ENCODE assay signal across 12 mouse cellular contexts in genomic region chr15:3312937-3313336, GRCm38 (mm10). TPM values are rescaled to one million over a fixed set of nuclear protein-coding genes. Genes with fewer than 3 reads are reported as not detected.
DNase-seq lines count a peak whose midpoint lies in the region; ATAC-seq and TF ChIP-seq lines count a peak whose summit lies in the region.
"Had no signal": no experiment of that assay in that cellular context is flagged by ENCODE, and none has a peak within 500 bp of the region (broad histone marks: within the 10 kb centered on the region; RNA-seq: fewer than 3 reads in every experiment).

No protein-coding gene starts in this region.

- H3K27ac ChIP-seq in heart, embryonic 10.5 days, result no peak overlapping the region
- H3K27ac ChIP-seq in midbrain, embryonic 14.5 days (replicated peaks; ENCODE audit: low read depth, low read length), result no peak overlapping the region
- no peak overlapping the region for H3K27ac ChIP-seq in midbrain, embryonic 15.5 days
- 0 out of 2 replicates have a peak overlapping the region, but pooled peaks have one; percentile 15 for H3K27ac ChIP-seq in heart, postnatal 0 days (ENCODE audit: low read depth)
- no peak overlapping the region for H3K27ac ChIP-seq in hindbrain, embryonic 10.5 days
- H3K27ac ChIP-seq: limb, embryonic 13.5 days; neural tube, embryonic 12.5 days had no signal

- TF ChIP-seq CTCF in heart, postnatal 0 days (IDR thresholded peaks at IDR 0.05; ENCODE audit: low read depth), result no peak

- no peak for ATAC-seq in midbrain, embryonic 14.5 days (ENCODE audit: low FRiP score, low TSS enrichment)
- no peak for ATAC-seq in midbrain, embryonic 15.5 days (replicated peaks)
- ATAC-seq in heart, postnatal 0 days (ENCODE audit: insufficient read depth, low read depth), result no peak
- ATAC-seq: activated CD4-positive, CD25-positive, alpha-beta regulatory T cell, adult 4 months had no signal

- H3K36me3 ChIP-seq in heart, embryonic 10.5 days, result no peaks in the 10 kb centered on the region
- no peaks in the 10 kb centered on the region for H3K36me3 ChIP-seq in midbrain, embryonic 14.5 days (ENCODE audit: control insufficient read depth, insufficient read depth, low read length)
- no peaks in the 10 kb centered on the region for H3K36me3 ChIP-seq in midbrain, embryonic 15.5 days (replicated peaks)
- no peaks in the 10 kb centered on the region for H3K36me3 ChIP-seq in heart, postnatal 0 days (replicated peaks; ENCODE audit: control insufficient read depth, insufficient read depth, low read length)
- no peaks in the 10 kb centered on the region for H3K36me3 ChIP-seq in hindbrain, embryonic 10.5 days
- H3K36me3 ChIP-seq: limb, embryonic 13.5 days; neural tube, embryonic 12.5 days had no signal

- H3K4me3 ChIP-seq in heart, embryonic 10.5 days, result no peak overlapping the region
- no peak overlapping the region for H3K4me3 ChIP-seq in midbrain, embryonic 14.5 days (replicated peaks; ENCODE audit: low read depth, low read length)
- H3K4me3 ChIP-seq in midbrain, embryonic 15.5 days, result no peak overlapping the region
- no peak overlapping the region for H3K4me3 ChIP-seq in heart, postnatal 0 days (ENCODE audit: low read depth, low read length)
- no peak overlapping the region for H3K4me3 ChIP-seq in hindbrain, embryonic 10.5 days
- H3K4me3 ChIP-seq: limb, embryonic 13.5 days; neural tube, embryonic 12.5 days had no signal

- no peaks in the 10 kb centered on the region for H3K4me1 ChIP-seq in heart, embryonic 10.5 days
- H3K4me1 ChIP-seq in midbrain, embryonic 14.5 days (ENCODE audit: control insufficient read depth, insufficient read depth, low read length), result no peaks in the 10 kb centered on the region
- H3K4me1 ChIP-seq in midbrain, embryonic 15.5 days, result no peaks in the 10 kb centered on the region
- H3K4me1 ChIP-seq in heart, postnatal 0 days (ENCODE audit: control insufficient read depth, insufficient read depth), result no peaks in the 10 kb centered on the region
- H3K4me1 ChIP-seq in hindbrain, embryonic 10.5 days (replicated peaks), result no peaks in the 10 kb centered on the region
- H3K4me1 ChIP-seq: limb, embryonic 13.5 days; neural tube, embryonic 12.5 days had no signal

- no peaks in the 10 kb centered on the region for H3K9me3 ChIP-seq in heart, embryonic 10.5 days
- H3K9me3 ChIP-seq in midbrain, embryonic 14.5 days (ENCODE audit: control insufficient read depth, low read length), result no peaks in the 10 kb centered on the region
- no peaks in the 10 kb centered on the region for H3K9me3 ChIP-seq in midbrain, embryonic 15.5 days
- no peaks in the 10 kb centered on the region for H3K9me3 ChIP-seq in heart, postnatal 0 days (replicated peaks; ENCODE audit: control insufficient read depth, low read length)
- no peaks in the 10 kb centered on the region for H3K9me3 ChIP-seq in hindbrain, embryonic 10.5 days
- H3K9me3 ChIP-seq: limb, embryonic 13.5 days; neural tube, embryonic 12.5 days had no signal

- no peaks in the 10 kb centered on the region for H3K27me3 ChIP-seq in heart, embryonic 10.5 days (ENCODE audit: insufficient read depth, poor library complexity, severe bottlenecking)
- no peaks in the 10 kb centered on the region for H3K27me3 ChIP-seq in midbrain, embryonic 14.5 days (ENCODE audit: control insufficient read depth, insufficient read depth, low read length)
- H3K27me3 ChIP-seq in midbrain, embryonic 15.5 days (replicated peaks), result no peaks in the 10 kb centered on the region
- no peaks in the 10 kb centered on the region for H3K27me3 ChIP-seq in heart, postnatal 0 days (ENCODE audit: control insufficient read depth, insufficient read depth, low read length)
- H3K27me3 ChIP-seq in hindbrain, embryonic 10.5 days (ENCODE audit: insufficient read depth, poor library complexity, severe bottlenecking), result no peaks in the 10 kb centered on the region
- H3K27me3 ChIP-seq: limb, embryonic 13.5 days; neural tube, embryonic 12.5 days had no signal

- H3K4me2 ChIP-seq in midbrain, embryonic 14.5 days (ENCODE audit: low read length), result no peak overlapping the region
- no peak overlapping the region for H3K4me2 ChIP-seq in midbrain, embryonic 15.5 days
- H3K4me2 ChIP-seq in heart, postnatal 0 days (ENCODE audit: low read depth, low read length), result no peak overlapping the region
- H3K4me2 ChIP-seq: limb, embryonic 13.5 days; neural tube, embryonic 12.5 days had no signal

- no peak overlapping the region for H3K9ac ChIP-seq in midbrain, embryonic 14.5 days (replicated peaks; ENCODE audit: low read length)
- no peak overlapping the region for H3K9ac ChIP-seq in midbrain, embryonic 15.5 days
- H3K9ac ChIP-seq in heart, postnatal 0 days (replicated peaks; ENCODE audit: low read depth, low read length), result no peak overlapping the region
- H3K9ac ChIP-seq: limb, embryonic 13.5 days; neural tube, embryonic 12.5 days had no signal

- peak; percentile 20 for DNase-seq in heart, adult 8-10 months (ENCODE audit: low spot score)
- no peak for DNase-seq in heart, embryonic 10.5 days (ENCODE audit: low spot score)
- peak; percentile 2 for DNase-seq in midbrain, embryonic 14.5 days
- DNase-seq in heart, postnatal 0 days (ENCODE audit: low spot score), result peak; percentile 54
- peak; percentile 25 for DNase-seq in skeletal muscle tissue, adult 2 months (ENCODE audit: low read depth, low spot score)
- DNase-seq in hindbrain, embryonic 10.5 days (ENCODE audit: low spot score), result no peak
- DNase-seq: kidney, adult 11 months; thymus, adult 2 months had no signal

- TF ChIP-seq EP300 in heart, postnatal 0 days (IDR thresholded peaks at IDR 0.05; ENCODE audit: low read depth), result no peak

RNA-seq across cellular contexts. Expression of gene Ccdc152, which starts 9.6 kb away (rescaled TPM):
- under 1 TPM in 3 of 4 experiments, not detected in 1; 0.20 to 0.69 (median 0.38) TPM for total RNA-seq in heart, adult 8-10 months (2022)
- polyA plus RNA-seq in heart, embryonic 10.5 days (2016; fragmentation: Nextera tagmentation; extraction: Ambion mirVana), result not detected in 2 replicates
- polyA plus RNA-seq in midbrain, embryonic 14.5 days (2014; fragmentation: Nextera tagmentation; extraction: Ambion mirVana), result 0.17 TPM in 1 of 2 replicates, not detected in the other
- polyA plus RNA-seq in midbrain, embryonic 15.5 days (2015; fragmentation: Nextera tagmentation; extraction: Ambion mirVana), result 0.30 and 0.31 TPM in 2 replicates
- total RNA-seq in heart, postnatal 0 days (2014; rRNA removed; ENCODE audit: low replicate concordance), result not detected in 2 replicates
- 0.54 and 0.87 TPM in 2 replicates for polyA plus RNA-seq in heart, postnatal 0 days (2015; fragmentation: Nextera tagmentation; extraction: Ambion mirVana)
- not detected in 2 replicates for polyA plus RNA-seq in hindbrain, embryonic 10.5 days (2016; fragmentation: Nextera tagmentation; extraction: Ambion mirVana)

RNA-seq across cellular contexts. Expression of gene Selenop, which starts 44.6 kb away (rescaled TPM):
- 100 to 1,000 TPM; 281 to 334 (median 316) TPM for total RNA-seq in heart, adult 8-10 months (2022)
- 52.3 and 74.2 TPM in 2 replicates for polyA plus RNA-seq in heart, embryonic 10.5 days (2016; fragmentation: Nextera tagmentation; extraction: Ambion mirVana)
- 47.6 and 131 TPM in 2 replicates for polyA plus RNA-seq in midbrain, embryonic 14.5 days (2014; fragmentation: Nextera tagmentation; extraction: Ambion mirVana)
- polyA plus RNA-seq in midbrain, embryonic 15.5 days (2015; fragmentation: Nextera tagmentation; extraction: Ambion mirVana), result 104 and 122 TPM in 2 replicates
- total RNA-seq in heart, postnatal 0 days (2014; rRNA removed; ENCODE audit: low replicate concordance), result 264 and 358 TPM in 2 replicates
- polyA plus RNA-seq in heart, postnatal 0 days (2015; fragmentation: Nextera tagmentation; extraction: Ambion mirVana), result 169 and 190 TPM in 2 replicates
- 70.6 and 75.1 TPM in 2 replicates for polyA plus RNA-seq in hindbrain, embryonic 10.5 days (2016; fragmentation: Nextera tagmentation; extraction: Ambion mirVana)

Comparison
In these comparisons a context has a peak if more than half of its experiments do, and no peak if none do; other contexts are left out.
1. DNase-seq: peak in heart, adult 8-10 months (single experiment), midbrain, embryonic 14.5 days (single experiment), heart, postnatal 0 days (single experiment) and skeletal muscle tissue, adult 2 months (single experiment); none in heart, embryonic 10.5 days (single experiment) and hindbrain, embryonic 10.5 days (single experiment).